Mouse (Mus musculus) heart, embryonic 15.5 days (tissue): ENCODE measurements around the gene Stat1. TPM values are rescaled to one million over a fixed set of nuclear protein-coding genes. Genes with fewer than 3 reads are reported as not detected.

Source experiments
- polyA plus RNA-seq: library from polyadenylated mRNA; unstranded; fragments of >200 nt; fragmentation: Nextera tagmentation; extraction: Ambion mirVana; gene quantifications from 2 replicates; pipeline ENCODE4 v1.2.1, GENCODE M21; 2015

Gene Stat1
- polyA plus RNA-seq, 1 experiment from 2014 or later: 23.6 TPM

Other genes with a start within 250 kb of the Stat1 start
- gene Myo1b, start 203.4 kb upstream of the Stat1 start, polyA plus RNA-seq: 27.4 and 38.7 TPM in 2 replicates
- 1.9 and 5.1 TPM in 2 replicates for gene Stat4, start 132.3 kb upstream of the Stat1 start, polyA plus RNA-seq
- gene Gls, start 113.8 kb downstream of the Stat1 start, polyA plus RNA-seq: 21.9 and 22.3 TPM in 2 replicates